Mouse (Mus musculus) spleen, embryonic (tissue): ENCODE data around the gene Trh.

Source experiments
- CTCF ChIA-PET: fragments of 350-600 bp; sonication (Branson Sonifier 250); formaldehyde crosslinking; loops from one replicate; lab custom pipeline; 2022; lab: Charles Lee

The Trh gene

DNA sequence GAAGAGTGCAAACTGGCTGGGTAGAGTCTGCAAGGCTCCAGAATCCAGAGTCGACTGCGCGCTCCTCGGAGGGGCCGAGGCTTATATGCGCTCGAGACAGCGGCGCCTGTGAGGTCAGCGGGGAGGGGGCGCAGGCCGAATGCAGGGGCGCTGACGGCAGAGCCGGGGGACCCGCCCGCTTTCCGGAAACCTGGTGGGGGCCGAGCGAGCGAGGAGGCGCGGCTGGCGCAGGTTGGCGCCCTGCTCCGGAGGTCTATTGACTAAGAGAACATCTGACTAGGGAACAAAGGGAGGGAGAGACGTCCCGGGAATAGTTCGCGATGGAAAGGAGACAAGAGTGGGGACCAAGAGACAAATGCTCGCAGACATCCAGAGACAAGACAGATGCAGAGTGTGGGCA, at the start of gene Trh:
Gene Trh (minus strand): TSS at position 60 of the 400 bp plus-strand sequence.
- CTCF ChIA-PET, result no interaction called here

DNA sequence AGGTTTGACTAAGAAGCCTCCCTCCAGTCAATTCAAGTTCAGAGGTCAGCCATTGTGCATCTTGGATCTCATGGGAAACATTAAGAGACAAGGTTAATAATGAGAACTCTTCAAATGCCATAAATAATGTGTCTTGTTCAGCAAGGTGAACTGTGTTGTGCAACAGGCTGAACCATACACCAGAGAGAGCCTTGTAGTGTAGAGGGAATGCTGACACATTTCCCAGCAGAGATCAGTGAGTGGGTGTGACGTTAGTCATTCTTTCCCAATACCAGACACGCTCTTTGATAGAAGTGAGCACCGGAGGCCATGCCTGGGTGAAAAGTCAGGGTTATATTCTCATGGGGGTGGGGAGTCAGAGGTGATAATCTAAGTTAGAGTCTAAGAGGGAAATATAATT, 46.4 kb upstream of the Trh start:
- CTCF ChIA-PET, result no interaction called here

DNA sequence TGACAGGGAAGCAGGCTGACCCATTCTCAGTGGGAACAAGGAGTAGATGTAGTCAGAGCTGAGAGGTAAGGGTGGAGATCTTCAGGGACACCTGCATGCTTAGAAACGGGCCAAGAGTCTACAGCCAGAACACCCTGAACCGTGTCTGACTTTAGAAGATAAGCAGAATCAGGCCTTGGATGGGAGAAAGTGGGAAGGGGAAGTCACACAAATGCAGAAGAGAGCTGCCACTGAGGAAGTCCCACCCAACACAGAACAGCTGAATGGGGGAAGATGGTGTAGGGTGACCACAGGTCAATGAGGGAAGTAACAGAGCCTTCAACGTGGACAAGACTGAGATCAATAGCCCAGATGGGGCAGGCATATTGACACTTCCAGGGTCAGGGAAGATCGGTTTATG, 42.4 kb upstream of the Trh start:
- CTCF ChIA-PET, result no interaction called here

DNA sequence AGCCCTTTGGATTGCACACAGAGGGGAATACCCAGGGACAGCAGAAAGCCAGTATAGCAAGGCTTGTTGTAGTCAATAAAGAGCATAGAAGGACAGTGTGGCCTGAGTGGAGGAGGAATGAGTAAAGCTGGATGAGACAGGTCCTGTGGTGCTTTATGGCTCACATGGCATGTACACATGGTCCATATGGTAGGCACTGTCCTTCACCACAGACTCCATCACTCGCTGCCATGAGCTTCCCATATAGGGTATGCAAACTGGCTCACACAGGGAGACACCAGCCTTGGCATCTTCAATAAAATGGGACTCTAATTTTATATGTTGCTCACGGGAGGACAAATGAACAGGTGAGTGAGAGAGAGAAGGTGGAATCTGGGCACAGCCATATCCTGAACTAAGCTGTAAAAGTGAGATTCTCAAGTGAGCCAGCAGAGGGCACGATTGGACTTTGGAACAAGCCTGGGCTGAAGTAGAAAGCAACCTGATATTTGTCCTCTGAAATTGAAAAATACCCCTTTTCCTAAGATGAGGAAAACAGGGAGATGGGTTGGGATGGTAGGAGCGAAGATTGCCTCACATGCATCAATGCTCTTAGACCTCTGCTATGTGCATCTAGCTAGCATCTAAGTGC, 41.9 kb upstream of the Trh start:
- CTCF ChIA-PET, result no interaction called here

DNA sequence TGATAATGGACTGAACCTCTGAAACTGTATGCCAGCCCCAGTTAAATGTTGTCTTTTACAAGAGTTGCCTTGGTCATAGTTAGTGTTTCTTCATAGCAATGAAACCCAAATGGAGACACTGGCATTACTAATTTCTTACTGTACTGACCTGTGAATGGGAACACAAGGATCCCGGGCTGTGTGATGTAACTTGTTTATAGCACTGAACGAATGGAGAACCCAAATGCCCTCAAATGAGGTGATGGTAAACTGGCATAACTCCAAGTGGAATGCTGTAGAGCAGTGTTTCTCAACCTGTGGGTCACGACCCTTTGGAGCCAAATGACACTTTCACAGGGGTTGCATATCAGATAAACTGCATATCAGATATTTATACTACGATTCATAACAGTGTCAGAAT, 41.1 kb upstream of the Trh start:
- CTCF ChIA-PET, result no interaction called here

DNA sequence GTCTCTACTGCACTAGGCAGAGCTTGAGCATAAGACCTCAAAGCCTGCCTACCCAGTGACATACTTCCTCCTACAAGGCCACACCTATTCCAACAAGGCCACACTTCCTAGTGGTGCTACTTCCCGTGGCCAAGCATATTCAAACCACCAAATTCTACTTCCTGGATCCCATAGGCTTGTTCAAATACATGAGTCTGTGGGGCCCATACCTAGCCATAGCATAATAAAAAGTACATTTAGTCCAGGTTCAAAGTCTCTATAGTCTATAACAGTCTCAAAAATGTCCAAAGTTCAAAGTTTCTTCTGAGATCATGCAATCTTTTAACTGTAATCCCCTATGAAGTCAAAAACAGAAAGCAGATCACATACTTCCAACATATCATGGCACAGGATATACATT, 32.7 kb upstream of the Trh start:
- CTCF ChIA-PET, result no interaction called here

DNA sequence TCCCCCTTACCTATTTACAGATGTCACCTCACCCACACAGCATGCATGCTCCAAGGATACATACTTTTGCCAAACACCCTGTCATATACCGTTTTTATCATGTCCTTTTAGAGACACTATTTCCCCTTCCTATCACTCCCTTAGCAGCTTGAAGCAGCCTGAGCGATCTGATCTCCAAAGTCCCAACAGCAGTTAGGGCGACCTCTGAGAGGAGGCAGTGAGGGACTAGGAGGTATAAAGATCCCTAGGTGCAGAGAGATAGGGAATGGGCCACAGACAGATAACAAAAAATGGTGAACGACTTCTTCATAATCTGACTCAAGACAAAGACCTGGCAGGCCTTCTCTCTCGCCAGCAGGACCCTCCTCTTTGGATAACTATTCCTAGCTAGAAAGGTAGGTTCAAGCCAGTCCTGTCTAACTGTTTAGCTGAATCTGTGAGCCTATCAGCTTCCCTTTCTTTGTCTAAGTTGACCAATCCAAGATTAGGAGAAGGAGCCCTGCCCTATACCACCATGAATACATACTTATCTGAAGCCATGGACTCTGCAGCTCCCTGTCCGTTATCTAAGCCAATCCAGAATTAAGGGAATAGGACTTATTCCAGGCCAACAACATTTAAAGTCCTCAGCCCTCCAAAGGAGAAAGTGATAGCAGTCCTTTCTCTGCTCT, 29.3 kb upstream of the Trh start:
- CTCF ChIA-PET, result interaction anchor here (0.6 kb wide), 1 partner anchor 30 kb away, joined by 4 read pairs; no protein-coding TSS in a partner anchor

DNA sequence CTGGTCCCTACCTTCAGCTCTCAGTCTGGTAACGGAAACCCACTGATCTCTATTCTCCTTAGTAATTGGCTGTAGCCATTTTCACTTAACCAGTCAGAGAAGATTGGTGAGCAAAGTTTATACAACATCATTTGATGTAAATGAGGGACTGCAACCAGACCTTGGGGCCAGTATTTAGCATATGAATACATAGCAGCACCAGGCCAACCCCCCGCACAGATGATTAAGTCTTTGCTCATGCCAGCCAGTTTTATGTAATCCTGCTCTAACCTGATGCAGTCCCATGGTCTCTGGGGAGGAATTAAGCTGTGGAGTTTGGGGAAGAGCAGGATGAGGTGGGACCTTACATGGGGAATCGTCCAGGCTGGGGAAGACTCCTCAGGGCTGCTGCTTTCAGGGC, 28.2 kb upstream of the Trh start:
- CTCF ChIA-PET, result no interaction called here

DNA sequence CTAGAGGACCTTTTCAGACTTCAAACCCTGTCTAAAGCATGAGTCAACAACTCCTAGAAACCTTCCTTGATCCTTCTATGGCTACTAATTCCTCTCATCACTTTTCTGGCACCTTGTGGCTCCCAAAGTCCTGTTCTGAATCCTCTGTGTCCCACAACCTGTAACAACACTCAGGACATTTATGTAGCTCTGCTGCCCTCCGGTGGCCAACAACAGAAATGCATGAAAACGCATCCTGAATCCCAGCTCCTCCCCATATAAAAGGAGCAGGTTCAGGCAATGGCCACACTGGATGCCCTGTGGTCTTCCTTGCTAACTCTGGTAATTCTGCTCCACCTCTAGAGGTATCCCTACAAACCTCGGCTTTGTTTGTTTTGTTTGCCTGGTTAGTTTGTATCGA, 24.6 kb upstream of the Trh start:
- CTCF ChIA-PET, result interaction anchor here (0.6 to 1.4 kb wide), 3 partner anchors 50 to 256 kb away, joined by 4 read pairs; no protein-coding TSS in a partner anchor

DNA sequence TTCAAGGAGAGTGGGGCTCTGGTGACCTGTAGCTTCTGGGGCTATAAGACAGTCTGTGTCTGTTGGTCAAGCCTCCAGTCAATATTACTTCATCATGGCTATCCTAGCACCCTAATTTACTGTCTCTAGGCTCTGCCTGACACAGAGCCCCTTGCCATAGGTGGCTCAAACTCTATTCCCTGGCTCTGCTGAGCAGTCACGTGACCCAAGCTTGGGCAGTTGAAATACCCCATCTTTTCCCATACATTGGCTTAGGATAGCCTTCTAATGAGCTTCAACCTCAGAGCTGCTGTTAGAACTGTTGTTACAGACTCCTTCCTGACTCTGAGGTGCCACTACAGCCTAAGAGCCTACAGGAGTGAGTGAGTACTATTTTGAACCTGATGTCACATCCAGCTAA, 23.6 kb upstream of the Trh start:
- CTCF ChIA-PET, result interaction anchor here (0.6 kb wide), 1 partner anchor 45 kb away, joined by 9 read pairs; no protein-coding TSS in a partner anchor

DNA sequence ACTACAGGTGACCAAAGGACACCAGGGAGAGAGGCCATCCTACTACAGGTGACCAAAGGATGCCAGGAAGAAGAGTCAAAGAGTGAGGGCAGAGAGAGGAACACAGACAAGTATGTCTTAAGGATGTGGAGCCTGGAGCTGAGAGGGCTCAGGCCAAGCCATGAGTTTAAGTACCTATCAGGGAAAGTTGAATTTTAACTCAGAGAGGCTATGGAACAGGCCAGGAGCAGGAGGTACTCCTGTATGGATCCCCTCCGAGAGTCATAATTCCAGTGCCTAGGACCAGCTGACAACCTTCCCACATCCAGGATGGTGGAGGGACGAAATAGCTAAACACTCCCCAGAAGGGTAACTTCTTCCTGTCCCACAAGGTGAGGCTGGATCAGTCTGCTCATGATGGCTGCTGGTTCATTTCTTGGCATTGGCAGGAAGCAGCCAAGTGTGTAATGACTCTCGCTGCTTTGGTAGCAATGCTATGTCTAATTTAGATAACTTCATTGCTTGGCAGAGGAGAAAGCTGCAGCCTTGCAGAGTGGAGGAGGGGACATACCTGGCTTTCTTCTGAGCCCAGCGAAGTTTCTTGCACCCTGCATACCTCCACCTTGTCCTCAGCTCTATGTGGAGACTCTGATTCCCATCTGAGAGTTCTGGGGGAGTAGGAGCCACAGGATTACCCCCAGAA, 16.9 kb upstream of the Trh start:
- CTCF ChIA-PET, result no interaction called here

DNA sequence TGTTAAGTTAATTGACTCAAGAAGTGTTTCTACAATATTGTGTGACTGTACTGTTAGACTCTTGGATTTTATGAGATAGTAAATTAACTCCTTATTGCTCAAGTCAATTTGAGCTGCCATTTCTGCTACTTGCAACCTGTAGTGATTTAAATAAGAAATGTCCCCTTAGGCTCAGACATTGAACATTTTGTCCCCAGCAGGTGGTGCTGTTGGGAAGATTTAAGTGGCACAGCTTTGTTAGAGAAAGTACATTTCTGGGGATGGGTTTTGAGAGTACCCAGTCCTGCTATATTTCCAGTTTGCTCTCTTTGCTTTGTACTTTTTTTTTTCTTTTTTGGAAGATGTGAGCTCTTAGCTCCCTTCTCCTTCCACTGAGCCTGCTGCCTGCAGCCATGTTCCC, 10.9 kb upstream of the Trh start:
- CTCF ChIA-PET, result no interaction called here

DNA sequence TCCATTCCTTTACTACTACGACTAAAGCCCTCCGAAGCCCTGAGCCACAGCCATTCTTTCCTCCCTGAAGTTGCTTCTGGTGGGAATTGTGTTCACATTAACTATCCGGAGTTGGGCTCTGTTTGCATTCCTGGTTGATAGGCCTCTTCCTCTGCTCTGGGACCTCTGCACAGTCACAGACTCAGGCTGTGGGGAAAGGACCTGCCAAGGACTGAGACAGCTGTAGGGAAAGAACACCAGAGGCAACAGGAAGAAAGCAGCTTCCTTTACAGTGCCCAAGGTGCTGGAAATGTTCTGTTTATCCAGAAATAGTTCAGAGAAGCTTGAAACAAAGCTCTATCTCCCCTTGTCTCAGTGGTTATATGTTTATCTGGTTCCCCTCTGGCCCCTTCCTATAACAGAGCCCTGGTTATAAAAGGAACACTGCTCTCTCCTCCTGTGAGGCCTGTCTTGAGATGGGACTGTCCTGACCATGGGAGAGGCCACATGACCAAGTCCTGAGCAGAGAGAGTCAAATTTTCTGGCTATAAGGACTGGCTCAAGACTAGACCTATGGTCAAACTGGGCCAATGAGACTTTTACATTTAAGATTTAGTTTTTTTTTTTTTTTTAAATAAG, 8.9 kb upstream of the Trh start:
- CTCF ChIA-PET, result no interaction called here

DNA sequence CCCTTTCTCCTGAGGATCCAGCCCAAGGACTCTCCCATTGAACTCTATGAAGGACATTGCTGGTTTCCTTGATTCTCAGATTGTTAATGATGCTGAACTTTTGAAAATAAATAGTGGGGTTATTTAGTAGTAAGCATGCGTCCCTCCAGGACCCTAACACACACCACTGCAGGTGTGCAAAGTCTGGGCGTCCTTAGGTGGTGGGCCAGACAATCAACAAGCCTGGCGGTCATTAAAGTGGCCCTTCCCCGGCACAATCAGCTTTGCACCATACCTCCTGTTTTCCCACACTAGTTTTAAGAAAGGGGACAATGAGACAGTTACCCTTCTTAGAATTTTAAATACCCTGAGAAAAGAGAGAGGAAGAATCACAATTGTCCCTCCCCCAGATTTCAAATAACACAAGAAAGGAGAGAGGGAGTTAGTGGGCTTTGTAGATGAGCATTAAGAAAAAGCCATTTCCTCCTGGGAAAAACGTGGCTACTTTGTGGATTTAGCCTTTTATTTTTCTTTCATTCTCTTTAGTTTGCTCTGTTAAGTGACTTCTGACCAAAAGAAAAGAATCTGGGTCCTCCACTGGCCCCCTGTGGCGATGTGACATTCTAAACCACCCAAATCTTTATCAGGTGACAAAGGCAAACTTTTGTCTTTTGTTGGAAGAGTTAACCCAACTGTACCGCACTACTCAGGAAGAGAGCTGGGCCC, 2.9 kb upstream of the Trh start:
- CTCF ChIA-PET, result no interaction called here

DNA sequence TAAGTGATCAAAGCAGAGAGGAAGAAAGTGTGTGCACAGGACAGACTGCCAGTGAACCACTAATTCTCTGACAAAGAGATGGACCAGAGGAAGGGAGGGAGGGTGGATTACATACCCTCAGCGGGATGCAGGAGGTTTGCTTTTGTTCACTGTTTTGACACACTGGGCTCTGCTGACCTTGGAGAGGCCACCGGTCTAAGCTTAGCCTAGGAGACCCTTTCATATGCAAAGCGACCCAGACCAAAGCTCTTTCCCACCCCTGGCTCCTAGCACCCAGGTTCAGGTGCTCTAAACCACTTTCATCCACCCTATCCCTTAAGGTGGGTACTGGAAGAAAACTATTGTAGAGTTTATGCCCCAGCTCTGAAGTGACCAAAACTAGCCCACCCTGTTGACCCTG, 1.9 kb upstream of the Trh start:
- CTCF ChIA-PET, result no interaction called here

DNA sequence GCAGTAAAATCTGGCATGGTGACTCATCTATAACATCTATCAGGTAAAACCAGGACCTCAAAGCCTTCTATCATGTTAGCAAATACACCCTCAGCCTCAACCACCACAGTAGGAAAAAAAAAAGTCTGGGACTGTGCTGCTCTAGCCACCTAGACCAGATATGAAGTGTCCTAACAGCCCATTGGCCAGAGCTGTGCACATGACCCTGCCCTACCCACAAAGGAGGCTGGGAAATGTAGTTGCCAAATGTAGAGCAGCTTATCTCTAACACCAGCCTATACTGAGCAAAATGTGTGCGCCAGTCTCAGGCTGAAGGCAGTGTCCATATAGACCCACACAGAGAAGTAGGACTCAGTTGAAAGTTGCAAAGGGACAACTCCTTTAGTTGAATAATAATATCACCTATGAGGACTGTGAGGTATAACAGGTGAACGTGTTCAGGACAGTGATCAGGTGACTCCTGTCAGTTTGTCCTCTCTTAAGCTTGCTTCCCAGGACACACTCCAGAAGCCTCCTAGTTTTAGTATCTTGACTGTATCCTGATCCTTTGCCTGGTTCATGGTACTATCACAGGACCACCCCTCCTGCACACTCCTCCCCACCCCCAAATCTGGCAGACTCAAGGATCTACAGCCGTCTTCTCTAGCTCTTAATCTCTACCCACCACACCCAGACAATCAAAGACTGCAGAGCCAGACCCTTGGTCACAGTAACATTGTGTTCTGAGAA, 3.1 kb downstream of the Trh start:
- CTCF ChIA-PET, result no interaction called here

DNA sequence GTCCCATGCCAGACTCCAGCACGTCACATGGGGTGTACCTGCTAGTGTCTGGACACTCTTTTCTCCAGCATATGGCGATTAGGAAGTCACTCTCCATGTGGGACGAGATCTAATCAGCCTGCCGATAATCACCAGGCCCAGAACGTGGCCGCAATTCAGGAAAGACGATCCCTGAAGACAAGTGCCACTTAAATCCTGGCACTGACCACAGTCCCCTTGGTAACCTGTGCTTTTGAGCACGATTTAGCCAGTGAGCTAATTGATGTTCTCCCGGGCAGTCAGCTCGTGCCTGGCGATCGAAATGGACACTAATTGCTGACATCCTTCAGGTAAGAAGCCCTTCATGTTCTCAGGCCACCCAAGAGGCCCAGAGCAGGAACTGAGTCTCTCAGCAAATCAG, 9.4 kb downstream of the Trh start:
- CTCF ChIA-PET, result no interaction called here

DNA sequence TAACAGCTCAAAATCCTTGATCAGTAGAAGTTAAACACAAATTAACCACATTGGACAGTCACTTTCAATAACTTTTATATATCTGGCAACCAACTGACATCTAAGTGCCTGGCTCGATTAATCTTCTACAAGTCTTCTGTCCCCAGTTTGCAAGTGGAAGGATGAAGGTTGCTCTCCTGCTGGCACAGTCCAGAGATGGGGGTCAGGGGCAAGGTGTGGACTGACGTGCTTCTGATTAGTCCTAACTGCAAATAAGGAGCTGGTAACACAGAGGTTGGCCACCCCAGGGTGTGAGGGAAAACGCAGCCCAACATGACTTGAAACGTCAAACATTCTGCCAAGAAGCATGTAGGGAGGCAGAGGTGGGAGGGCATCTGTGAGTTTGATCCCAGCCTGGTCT, 12.7 kb downstream of the Trh start:
- CTCF ChIA-PET, result no interaction called here

DNA sequence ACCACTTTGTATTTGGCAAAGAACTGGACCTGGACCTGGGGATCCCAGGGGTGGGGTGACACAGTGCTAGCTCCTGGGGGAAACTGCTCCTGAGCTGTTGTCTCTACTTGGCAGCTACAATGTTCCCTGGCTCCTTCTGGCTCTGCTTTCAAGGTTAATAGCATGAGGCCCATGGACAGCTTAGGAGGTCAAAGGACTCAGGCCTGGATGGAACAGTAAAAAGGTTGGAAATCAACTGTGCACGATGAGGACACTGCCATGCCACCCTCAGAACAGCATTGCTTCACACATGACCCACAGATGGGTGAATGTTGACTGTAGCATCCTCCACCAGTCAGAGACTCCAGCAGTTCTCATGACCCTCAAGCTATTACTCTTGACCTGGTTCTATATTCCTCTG, 13.1 kb downstream of the Trh start:
- CTCF ChIA-PET, result no interaction called here

DNA sequence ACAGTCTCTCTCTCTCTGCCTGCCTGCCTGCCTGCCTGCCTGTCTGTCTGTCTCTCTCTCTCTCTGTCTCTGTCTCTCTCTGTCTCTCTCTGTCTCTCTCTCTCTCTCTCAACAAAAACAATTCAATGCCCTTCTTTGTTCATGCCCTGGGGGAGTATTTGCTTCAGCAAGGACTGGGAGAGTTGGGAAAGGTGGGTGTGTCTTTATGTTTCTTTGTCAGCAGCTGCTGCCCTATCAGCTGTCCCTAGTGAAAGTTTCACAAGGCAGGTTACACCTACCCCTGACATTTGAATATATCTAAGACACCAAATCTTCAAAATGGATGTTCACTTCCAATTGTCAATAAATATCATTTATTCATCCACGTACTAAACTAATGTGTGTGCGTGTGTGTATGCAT, 14.9 kb downstream of the Trh start:
- CTCF ChIA-PET, result no interaction called here

DNA sequence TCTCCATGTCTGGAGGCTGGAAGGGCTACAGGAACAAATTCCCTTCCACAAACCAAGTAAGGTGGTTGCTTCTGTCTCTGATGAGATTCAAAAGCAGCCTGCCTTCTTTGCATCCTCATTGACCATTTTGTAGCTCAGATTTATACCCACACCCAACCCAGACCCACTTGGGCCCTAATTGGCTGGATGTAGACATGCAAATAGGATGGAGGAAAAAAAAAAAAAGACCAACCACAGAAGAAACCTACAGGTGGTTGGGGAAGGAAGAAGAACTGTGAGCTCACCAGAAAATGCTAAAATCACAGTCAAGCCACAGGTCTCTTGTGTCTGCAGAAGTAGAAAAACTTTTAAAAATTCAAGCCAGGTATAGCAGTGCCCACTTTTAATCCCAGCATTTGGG, 15.3 kb downstream of the Trh start:
- CTCF ChIA-PET, result no interaction called here
